Mouse (Mus musculus) liver, adult 2 months (tissue): ENCODE results near the gene Plbd2. TPM values are rescaled to one million over a fixed set of nuclear protein-coding genes. Genes with fewer than 3 reads are reported as not detected.

Experiments
- DNase-seq: peaks from one replicate; pipeline ENCODE4 v3.0.0-alpha.2; 2011; ENCODE audit warnings: low read depth, low spot score; ENCODE audit errors: extremely low read depth
- H3K27ac ChIP-seq: fragments of 200-500 bp; replicated peaks from 2 replicates; pipeline ENCODE4 v1.5.1; 2012; ENCODE audit warnings: low read depth, mild to moderate bottlenecking, control low read depth, inconsistent platforms, low read length; ENCODE audit not compliant: insufficient read depth
- H3K27me3 ChIP-seq: fragments of 200-500 bp; 2 replicates; pipeline ENCODE4 v1.6.1; 2012; ENCODE audit warnings: mild to moderate bottlenecking, moderate library complexity, low read length, inconsistent platforms; ENCODE audit not compliant: control insufficient read depth, insufficient read depth
- H3K36me3 ChIP-seq: fragments of 200-500 bp; 2 replicates; pipeline ENCODE4 v1.6.1; 2012; ENCODE audit warnings: low read length, inconsistent platforms; ENCODE audit not compliant: control insufficient read depth, insufficient read depth
- H3K4me1 ChIP-seq: fragments of 200-500 bp; 2 replicates; pipeline ENCODE4 v1.6.1; 2011; ENCODE audit warnings: low read length; ENCODE audit not compliant: control insufficient read depth, insufficient read depth
- H3K4me3 ChIP-seq: fragments of 200-500 bp; 2 replicates; pipeline ENCODE4 v1.5.1; 2011; ENCODE audit warnings: low read depth, mild to moderate bottlenecking, control low read depth, low read length, moderate library complexity; ENCODE audit not compliant: insufficient read depth
- H3K79me2 ChIP-seq: fragments of 200-500 bp; 2 replicates; pipeline ENCODE4 v1.6.1; 2012; ENCODE audit warnings: inconsistent platforms, mild to moderate bottlenecking, low read length, moderate library complexity; ENCODE audit not compliant: control insufficient read depth, insufficient read depth
- H3K9ac ChIP-seq: fragments of 200-500 bp; 2 replicates; pipeline ENCODE4 v1.6.1; 2012; ENCODE audit warnings: low read depth, mild to moderate bottlenecking, control low read depth, inconsistent platforms, low read length
- CTCF ChIP-seq: fragments of 200-500 bp; IDR thresholded peaks from 2 replicates; pipeline ENCODE4 v1.5.1; 2011; ENCODE audit warnings: low read depth, low read length, control low read depth
- POLR2A ChIP-seq: fragments of 200-500 bp; IDR thresholded peaks from 2 replicates; pipeline ENCODE4 v1.6.1; 2011; ENCODE audit warnings: low read length, control low read depth; ENCODE audit not compliant: insufficient read depth; ENCODE audit errors: extremely low read depth
- WGBS: fragments of 180-500 bp; shearing (Covaris S2); methylation state at CpG from one replicate; pipeline ENCODE4 v1.1.7; 2018; 5-methylcytosine and 5-hydroxymethylcytosine counted together
- polyA plus RNA-seq: library from polyadenylated mRNA; depleted of rRNA; stranded (reverse); fragments of >200 nt; gene quantifications from 2 replicates; pipeline ENCODE4 v1.2.3, GENCODE M21; 2012
- total RNA-seq: library from RNA; depleted of rRNA; stranded (reverse); fragments of >200 nt; gene quantifications from 2 replicates; pipeline ENCODE4 v1.2.3, GENCODE M21; 2014

Plbd2 gene
- total and polyA plus RNA-seq, 2 experiments = 18.1 to 42.0 TPM

GRCm38 (mm10) chr5:120468830-120469229 lies 34.6 kb downstream of the Plbd2 start:
- Histone ChIP-seq H3K9ac (no peak overlapping the region; the same call in 1 of the 2 replicates), H3K79me2 (no peaks in the 10 kb centered on the region), H3K27ac (peak overlapping the region; percentile 89), H3K4me3 (no peak overlapping the region), H3K36me3 (no peaks in the 10 kb centered on the region), H3K27me3 (no peaks in the 10 kb centered on the region), H3K4me1 (peaks cover 18% of the 10 kb centered on the region)
- peak; percentile 63 for DNase-seq
- TF ChIP-seq POLR2A (no peak), CTCF (no peak)
- WGBS = 27% methylated on average over 6 of the region's 6 CpGs

- peak overlapping the region; percentile 89 for H3K27ac ChIP-seq
- H3K9ac ChIP-seq = no peak overlapping the region; the same call in 1 of the 2 replicates
- peak; percentile 97 for DNase-seq
- H3K79me2 ChIP-seq = no peaks in the 10 kb centered on the region
- TF ChIP-seq POLR2A (no peak), CTCF (no peak)
- H3K4me1 ChIP-seq = peaks cover 18% of the 10 kb centered on the region
- WGBS = 36% methylated on average over 5 of the region's 5 CpGs
- H3K4me3 ChIP-seq = no peak overlapping the region
- no peaks in the 10 kb centered on the region for H3K27me3 ChIP-seq
- H3K36me3 ChIP-seq = no peaks in the 10 kb centered on the region
These were observed 35.1 kb downstream of the Plbd2 start for GRCm38 (mm10) chr5:120468336-120468735.

GRCm38 (mm10) chr5:120467026-120467425 lies 36.4 kb downstream of the Plbd2 start:
- peak; percentile 79 for DNase-seq
- Histone ChIP-seq H3K9ac (peak overlapping the region; percentile 21), H3K79me2 (no peaks in the 10 kb centered on the region), H3K4me3 (no peak overlapping the region), H3K27ac (peak overlapping the region; percentile 60), H3K27me3 (no peaks in the 10 kb centered on the region), H3K4me1 (peaks cover 16% of the 10 kb centered on the region; the same call in 1 of the 2 replicates), H3K36me3 (no peaks in the 10 kb centered on the region)
- 20% methylated on average over 4 of the region's 4 CpGs for WGBS
- TF ChIP-seq POLR2A (peak; percentile 41; the same call in 1 of the 2 replicates), CTCF (0 out of 2 replicates have a peak, but pooled peaks have one; percentile 9)

- Histone ChIP-seq H3K27me3 (no peaks in the 10 kb centered on the region), H3K36me3 (no peaks in the 10 kb centered on the region), H3K27ac (no peak overlapping the region), H3K4me1 (peaks cover 11% of the 10 kb centered on the region; the same call in 1 of the 2 replicates), H3K9ac (no peak overlapping the region), H3K4me3 (no peak overlapping the region), H3K79me2 (no peaks in the 10 kb centered on the region)
- TF ChIP-seq CTCF (no peak), POLR2A (no peak)
- WGBS = 56% methylated on average over 6 of the region's 6 CpGs
- DNase-seq = no peak
These were observed 37.6 kb downstream of the Plbd2 start for GRCm38 (mm10) chr5:120465860-120466259.

GRCm38 (mm10) chr5:120465062-120465461 lies 38.4 kb downstream of the Plbd2 start:
- no peak overlapping the region for H3K4me3 ChIP-seq
- H3K9ac ChIP-seq = no peak overlapping the region
- TF ChIP-seq POLR2A (no peak), CTCF (peak; percentile 77)
- no peaks in the 10 kb centered on the region for H3K27me3 ChIP-seq
- WGBS = 37% methylated on average over 5 of the region's 5 CpGs
- H3K27ac ChIP-seq = no peak overlapping the region
- no peaks in the 10 kb centered on the region for H3K36me3 ChIP-seq
- H3K79me2 ChIP-seq = no peaks in the 10 kb centered on the region
- H3K4me1 ChIP-seq = peaks cover 11% of the 10 kb centered on the region; the same call in 1 of the 2 replicates
- DNase-seq = no peak

- no peaks in the 10 kb centered on the region for H3K27me3 ChIP-seq
- peaks cover 11% of the 10 kb centered on the region; the same call in 1 of the 2 replicates for H3K4me1 ChIP-seq
- no peaks in the 10 kb centered on the region for H3K36me3 ChIP-seq
- 75% methylated on average over 4 of the region's 4 CpGs for WGBS
- TF ChIP-seq POLR2A (no peak), CTCF (peak; percentile 45; the same call in 1 of the 2 replicates)
- no peak overlapping the region for H3K4me3 ChIP-seq
- H3K27ac ChIP-seq = no peak overlapping the region
- no peaks in the 10 kb centered on the region for H3K79me2 ChIP-seq
- no peak overlapping the region for H3K9ac ChIP-seq
- no peak for DNase-seq
These were observed 39.1 kb downstream of the Plbd2 start for GRCm38 (mm10) chr5:120464321-120464720.
